Mouse (Mus musculus): ENCODE measurements at regions not wholly inside any gene's neighbourhood (a gene's known extent, or its start where the extent isn't known, plus 50 kb on each side); places are given as distances from the start of the nearest gene placed in this dataset.
A peak's percentile ranks its signal among the peaks of the same experiment; 100 is the strongest.

GRCm38 (mm10) chr7:118308882-118309281 is 65.4 kb upstream of the Smg1 start:
- 90% methylated on average over 2 of the region's 2 CpGs for WGBS
- no peak for TF ChIP-seq EP300 (IDR thresholded peaks at IDR 0.05; ENCODE audit: insufficient read depth, low read depth, low read length)
- no peak for TF ChIP-seq POLR2A (IDR thresholded peaks at IDR 0.05; ENCODE audit: insufficient read depth, low read depth, low read length)
- TF ChIP-seq CTCF (IDR thresholded peaks at IDR 0.05) = no peak
- intact Hi-C loops (cut with DNase I) = loop anchor here (2.0 to 5.0 kb wide), 2 partner anchors 66 to 288 kb away; partner anchors contain the start of gene Tmc5
- no peak for DNase-seq
- Histone ChIP-seq H3K36me3 (ENCODE audit: control insufficient read depth, insufficient read depth, low read length) (no peaks in the 10 kb centered on the region), H3K27ac (no peak overlapping the region), H3K9ac (ENCODE audit: low read depth, low read length) (no peak overlapping the region), H3K79me2 (replicated peaks; ENCODE audit: control insufficient read depth, insufficient read depth, low read length) (no peaks in the 10 kb centered on the region), H3K4me3 (no peak overlapping the region), H3K4me1 (ENCODE audit: control insufficient read depth, insufficient read depth, low read length) (no peaks in the 10 kb centered on the region), H3K27me3 (ENCODE audit: control insufficient read depth, insufficient read depth, low read length) (no peaks in the 10 kb centered on the region)

GRCm38 (mm10) chr7:118304812-118305211 is 61.3 kb upstream of the Smg1 start:
- intact Hi-C loops (cut with DNase I) = loop anchor here (1.0 to 5.0 kb wide), 4 partner anchors 104 to 292 kb away; partner anchors contain the start of genes Syt17 and Tmc5
- H3K36me3 ChIP-seq (ENCODE audit: control insufficient read depth, insufficient read depth, low read length) = no peaks in the 10 kb centered on the region
- TF ChIP-seq POLR2A (IDR thresholded peaks at IDR 0.05; ENCODE audit: insufficient read depth, low read depth, low read length) = no peak
- TF ChIP-seq CTCF (IDR thresholded peaks at IDR 0.05) = peak; percentile 83
- TF ChIP-seq EP300 (IDR thresholded peaks at IDR 0.05; ENCODE audit: insufficient read depth, low read depth, low read length) = peak; percentile 87
- DNase-seq = peak; percentile 66 to 84
- H3K9ac ChIP-seq (ENCODE audit: low read depth, low read length) = no peak overlapping the region
- no peaks in the 10 kb centered on the region for H3K79me2 ChIP-seq (replicated peaks; ENCODE audit: control insufficient read depth, insufficient read depth, low read length)
- no peaks in the 10 kb centered on the region for H3K27me3 ChIP-seq (ENCODE audit: control insufficient read depth, insufficient read depth, low read length)
- H3K4me3 ChIP-seq = no peak overlapping the region
- under 1% methylated on average over 8 of the region's 8 CpGs for WGBS
- no peak overlapping the region for H3K27ac ChIP-seq
- no peaks in the 10 kb centered on the region for H3K4me1 ChIP-seq (ENCODE audit: control insufficient read depth, insufficient read depth, low read length)

- intact Hi-C loops (cut with DNase I) = loop anchor here (1.0 to 2.0 kb wide), 3 partner anchors 104 to 214 kb away; partner anchors contain the start of gene Syt17
- Histone ChIP-seq H3K9ac (ENCODE audit: low read depth, low read length) (no peak overlapping the region), H3K4me3 (no peak overlapping the region), H3K27me3 (ENCODE audit: control insufficient read depth, insufficient read depth, low read length) (no peaks in the 10 kb centered on the region), H3K36me3 (ENCODE audit: control insufficient read depth, insufficient read depth, low read length) (no peaks in the 10 kb centered on the region), H3K4me1 (ENCODE audit: control insufficient read depth, insufficient read depth, low read length) (no peaks in the 10 kb centered on the region), H3K27ac (no peak overlapping the region), H3K79me2 (replicated peaks; ENCODE audit: control insufficient read depth, insufficient read depth, low read length) (no peaks in the 10 kb centered on the region)
- WGBS = 51% methylated on average over 2 of the region's 2 CpGs
- TF ChIP-seq CTCF (IDR thresholded peaks at IDR 0.05) (no peak), EP300 (IDR thresholded peaks at IDR 0.05; ENCODE audit: insufficient read depth, low read depth, low read length) (no peak), POLR2A (IDR thresholded peaks at IDR 0.05; ENCODE audit: insufficient read depth, low read depth, low read length) (no peak)
- DNase-seq = no peak
These were observed 60.9 kb upstream of the Smg1 start for GRCm38 (mm10) chr7:118304338-118304737.

- Histone ChIP-seq H3K36me3 (ENCODE audit: control insufficient read depth, insufficient read depth, low read length) (no peaks in the 10 kb centered on the region), H3K27ac (no peak overlapping the region), H3K4me3 (no peak overlapping the region), H3K4me1 (ENCODE audit: control insufficient read depth, insufficient read depth, low read length) (no peaks in the 10 kb centered on the region), H3K27me3 (ENCODE audit: control insufficient read depth, insufficient read depth, low read length) (no peaks in the 10 kb centered on the region), H3K9ac (ENCODE audit: low read depth, low read length) (no peak overlapping the region), H3K79me2 (replicated peaks; ENCODE audit: control insufficient read depth, insufficient read depth, low read length) (no peaks in the 10 kb centered on the region)
- TF ChIP-seq EP300 (IDR thresholded peaks at IDR 0.05; ENCODE audit: insufficient read depth, low read depth, low read length) (no peak), POLR2A (IDR thresholded peaks at IDR 0.05; ENCODE audit: insufficient read depth, low read depth, low read length) (no peak), CTCF (IDR thresholded peaks at IDR 0.05) (no peak)
- 86% methylated on average over 6 of the region's 6 CpGs for WGBS
- intact Hi-C loops (cut with DNase I) = loop anchor here (1.0 to 2.0 kb wide), 3 partner anchors 105 to 214 kb away; partner anchors contain the start of gene Syt17
- no peak for DNase-seq
These were observed 60.5 kb upstream of the Smg1 start for GRCm38 (mm10) chr7:118303921-118304320.

GRCm38 (mm10) chr7:118300678-118301342 is 57.3 kb upstream of the Smg1 start:
- no peak for TF ChIP-seq CTCF (IDR thresholded peaks at IDR 0.05)
- no peak for TF ChIP-seq POLR2A (IDR thresholded peaks at IDR 0.05; ENCODE audit: insufficient read depth, low read depth, low read length)
- no peak for TF ChIP-seq EP300 (IDR thresholded peaks at IDR 0.05; ENCODE audit: insufficient read depth, low read depth, low read length)
- Histone ChIP-seq H3K27ac (no peak overlapping the region), H3K4me1 (ENCODE audit: control insufficient read depth, insufficient read depth, low read length) (no peaks in the 10 kb centered on the region; the same call in 1 of the 2 replicates), H3K9ac (ENCODE audit: low read depth, low read length) (no peak overlapping the region), H3K36me3 (ENCODE audit: control insufficient read depth, insufficient read depth, low read length) (no peaks in the 10 kb centered on the region), H3K27me3 (ENCODE audit: control insufficient read depth, insufficient read depth, low read length) (no peaks in the 10 kb centered on the region), H3K79me2 (replicated peaks; ENCODE audit: control insufficient read depth, insufficient read depth, low read length) (no peaks in the 10 kb centered on the region), H3K4me3 (no peak overlapping the region)
- DNase-seq = peak; percentile 50 to 57
- intact Hi-C loops (cut with DNase I) = no loop called here
- WGBS = 51% methylated on average over 7 of the region's 7 CpGs

- intact Hi-C loops (cut with DNase I) = loop anchor here (5.0 kb wide), 4 partner anchors 55 to 140 kb away; partner anchors contain the start of gene Smg1
- no peak overlapping the region for H3K4me3 ChIP-seq
- no peaks in the 10 kb centered on the region for H3K79me2 ChIP-seq (replicated peaks; ENCODE audit: control insufficient read depth, insufficient read depth, low read length)
- no peaks in the 10 kb centered on the region for H3K36me3 ChIP-seq (ENCODE audit: control insufficient read depth, insufficient read depth, low read length)
- peak; percentile 75 to 89 for DNase-seq
- no peaks in the 10 kb centered on the region for H3K27me3 ChIP-seq (ENCODE audit: control insufficient read depth, insufficient read depth, low read length)
- H3K4me1 ChIP-seq (ENCODE audit: control insufficient read depth, insufficient read depth, low read length) = no peaks in the 10 kb centered on the region; the same call in 1 of the 2 replicates
- no peak overlapping the region for H3K9ac ChIP-seq (ENCODE audit: low read depth, low read length)
- WGBS = 4% methylated on average over 13 of the region's 13 CpGs
- TF ChIP-seq CTCF (IDR thresholded peaks at IDR 0.05) = peak; percentile 93
- peak; percentile 84 for TF ChIP-seq EP300 (IDR thresholded peaks at IDR 0.05; ENCODE audit: insufficient read depth, low read depth, low read length)
- TF ChIP-seq POLR2A (IDR thresholded peaks at IDR 0.05; ENCODE audit: insufficient read depth, low read depth, low read length) = no peak
- H3K27ac ChIP-seq = no peak overlapping the region
These were observed 54.1 kb upstream of the Smg1 start for GRCm38 (mm10) chr7:118297613-118298012.

Measured in heart, adult 2 months (tissue).